Mouse (Mus musculus) testis, postnatal 10 days (tissue): Measurements from ENCODE around the gene Cyld.

Experiments used
- DNase-seq: peaks from one replicate; pipeline ENCODE4 v3.0.0; 2021; ENCODE audit warnings: low spot score

The Cyld gene

GRCm38 (mm10) chr8:88793324-88793722 lies 96.5 kb downstream of the Cyld start:
- peak; percentile 39 for DNase-seq

GRCm38 (mm10) chr8:88793746-88794614 lies 97.2 kb downstream of the Cyld start:
- DNase-seq, result peak; percentile 35

GRCm38 (mm10) chr8:88794615-88794907 lies 97.7 kb downstream of the Cyld start:
- peak; percentile 33 for DNase-seq

GRCm38 (mm10) chr8:88795896-88796295 lies 99.1 kb downstream of the Cyld start:
- DNase-seq, result peak; percentile 46

- peak; percentile 16 for DNase-seq
Observed at GRCm38 (mm10) chr8:88796651-88797050, 99.8 kb downstream of the Cyld start.
